Mouse (Mus musculus) adrenal gland, adult 2 months (tissue): Measurements from ENCODE around the gene Pdcd1. TPM values are rescaled to one million over a fixed set of nuclear protein-coding genes. Genes with fewer than 3 reads are reported as not detected.
"Not testable (repeated sequence)": the region's sequence is repeated elsewhere in the genome, so short reads cannot be mapped to it uniquely, and the experiment has no call there.

Source experiments
- DNase-seq: peaks from one replicate; pipeline ENCODE4 v3.0.0; 2021
- polyA plus RNA-seq: library from polyadenylated mRNA; depleted of rRNA; stranded (reverse); fragments of >200 nt; gene quantifications from 2 replicates; pipeline ENCODE4 v1.2.3, GENCODE M21; 2012; rRNA removed
- total RNA-seq, 2 experiments: library from RNA; stranded (reverse); gene quantifications; 2 replicates each; pipeline ENCODE4 v1.2.3; 2021

Pdcd1 gene
- total and polyA plus RNA-seq, 3 experiments = 0.11 to 0.14 TPM; not detected in 1

DNA sequence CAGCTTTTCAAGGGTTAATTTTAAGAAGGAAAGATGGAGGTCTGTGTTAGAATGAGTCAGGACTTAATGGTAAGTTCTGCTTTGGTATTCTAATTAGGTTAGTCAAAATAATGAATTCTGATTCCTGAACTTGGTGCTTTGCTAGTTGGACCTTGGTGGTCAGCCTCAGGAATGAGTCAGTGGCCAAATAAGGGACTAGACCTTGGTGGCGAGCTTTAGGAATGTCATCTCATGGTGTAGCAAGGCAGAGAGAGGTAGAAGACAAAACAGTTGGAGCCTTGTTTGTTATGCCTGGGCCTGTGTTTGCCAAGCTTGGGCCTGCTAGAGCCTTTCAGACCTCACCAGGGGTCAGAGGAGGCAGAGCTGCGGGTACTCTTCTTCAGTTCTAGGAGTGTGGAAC is 23.6 kb downstream of the Pdcd1 start:
- DNase-seq = peak; percentile 72

- DNase-seq = no peak
Measured at GRCm38 (mm10) chr1:94027506-94028108, 24.7 kb downstream of the Pdcd1 start.

DNA sequence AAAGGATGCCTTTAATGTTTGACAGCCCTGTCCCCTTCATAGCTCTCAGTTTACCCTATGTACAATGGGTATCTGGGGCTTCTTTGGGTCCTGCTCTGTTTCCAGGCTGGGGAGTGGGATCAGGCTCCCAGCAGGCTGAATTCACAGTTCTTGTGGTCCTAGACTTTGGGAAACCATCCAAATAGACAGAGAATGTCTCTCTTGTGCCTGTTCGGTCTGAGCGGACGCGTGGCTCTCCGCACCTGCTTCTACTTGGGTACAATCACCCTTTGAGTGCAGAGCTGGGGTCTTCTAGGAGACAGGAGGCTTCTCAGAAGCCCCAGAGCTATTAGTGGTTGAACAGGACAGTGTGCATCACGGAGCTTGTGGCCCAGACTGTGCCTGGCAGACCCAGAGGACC is 32.2 kb downstream of the Pdcd1 start, which contains the start of gene Neu4:
TSS of gene Neu4 (plus strand) at position 301 of the 400 bp plus-strand sequence.
- no peak for DNase-seq

DNA sequence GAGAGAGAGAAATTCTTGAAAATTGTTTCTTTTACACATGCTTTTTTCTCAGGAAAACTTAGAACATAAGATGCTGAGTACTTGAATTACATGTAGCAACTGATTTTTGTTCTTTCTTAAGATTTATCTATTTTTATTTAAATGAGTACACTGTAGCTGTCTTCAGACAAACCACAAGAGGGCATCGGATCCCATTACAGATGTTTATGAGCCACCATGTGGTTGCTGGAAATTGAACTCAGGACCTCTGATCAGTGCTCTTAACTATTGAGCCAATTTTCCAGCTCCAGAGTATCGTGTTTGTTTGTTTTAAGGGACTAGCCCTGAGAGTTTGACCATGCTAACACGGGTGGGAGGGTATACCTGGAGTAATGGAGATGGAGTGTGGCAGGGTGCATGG is 40.7 kb downstream of the Pdcd1 start:
- no peak for DNase-seq

DNA sequence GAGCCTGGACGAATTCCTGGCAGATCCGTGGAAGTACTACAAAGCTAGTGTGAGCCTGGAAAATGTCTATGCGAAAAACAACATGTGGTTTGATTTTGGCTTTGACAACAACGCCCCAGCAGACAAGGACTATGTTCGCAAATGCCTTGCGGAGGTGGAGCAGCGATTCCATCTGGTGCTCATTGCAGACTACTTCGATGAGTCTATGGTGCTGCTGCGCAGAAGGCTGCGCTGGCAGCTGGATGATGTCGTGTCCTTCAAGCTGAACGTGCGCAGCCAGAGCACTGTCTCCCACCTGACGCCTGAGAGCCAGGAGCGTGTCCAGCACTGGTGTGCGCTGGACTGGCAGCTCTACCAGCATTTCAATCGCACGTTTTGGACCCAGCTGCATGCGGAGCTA is 43.5 kb downstream of the Pdcd1 start:
- not testable (repeated sequence) for DNase-seq

DNA sequence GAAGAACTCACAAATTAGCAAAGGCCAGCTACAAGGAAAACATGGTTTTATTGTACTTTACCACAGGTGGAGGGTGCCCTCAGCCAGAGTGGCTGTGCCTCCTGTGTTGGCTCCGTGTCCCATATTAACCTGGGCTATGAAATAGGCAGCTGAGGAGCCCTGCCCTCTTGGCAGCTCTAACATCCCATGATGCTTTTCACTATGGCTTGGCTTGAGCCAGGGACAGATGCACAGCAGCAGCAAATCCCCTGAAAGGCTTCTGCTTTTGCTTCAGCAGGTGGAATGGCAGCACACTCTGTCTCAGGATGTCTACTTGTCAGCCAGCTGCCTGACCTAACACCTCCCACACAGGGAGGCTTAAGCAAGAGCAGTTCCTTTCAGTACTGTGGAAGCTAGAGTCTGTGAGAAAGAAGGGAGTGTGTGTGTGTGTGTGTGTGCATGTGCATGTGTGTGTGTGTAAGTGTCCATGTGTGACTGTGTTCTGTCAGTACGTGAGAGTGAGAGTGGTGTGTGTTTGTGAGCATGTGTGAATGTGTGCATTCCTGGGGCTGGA is 46.3 kb downstream of the Pdcd1 start:
- DNase-seq = not testable (repeated sequence)

GRCm38 (mm10) chr1:94001023-94001422 is 51.3 kb downstream of the Pdcd1 start:
- DNase-seq = no peak

DNA sequence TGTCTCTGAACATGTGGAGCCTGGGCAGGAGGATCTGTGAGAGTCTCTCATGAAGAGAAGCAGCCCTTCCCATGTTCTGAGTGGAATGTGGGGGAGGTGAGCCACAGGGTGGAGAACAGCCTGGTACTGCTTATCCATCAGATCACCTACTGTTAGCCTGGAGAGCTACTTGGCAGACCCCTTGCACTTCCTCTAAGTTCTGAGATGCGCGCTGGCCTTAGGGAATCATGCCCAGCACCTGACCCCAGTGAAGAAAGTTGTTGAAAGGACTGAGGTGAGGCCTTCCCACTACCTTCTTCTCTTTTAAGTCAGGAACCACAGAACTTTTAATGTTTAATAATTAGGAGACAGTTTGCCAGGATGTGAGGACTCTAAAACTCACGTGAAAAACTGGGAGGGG is 60.9 kb downstream of the Pdcd1 start:
- DNase-seq = not testable (repeated sequence)

- not testable (repeated sequence) for DNase-seq
Measured at GRCm38 (mm10) chr1:93991068-93991467, 61.3 kb downstream of the Pdcd1 start.

DNA sequence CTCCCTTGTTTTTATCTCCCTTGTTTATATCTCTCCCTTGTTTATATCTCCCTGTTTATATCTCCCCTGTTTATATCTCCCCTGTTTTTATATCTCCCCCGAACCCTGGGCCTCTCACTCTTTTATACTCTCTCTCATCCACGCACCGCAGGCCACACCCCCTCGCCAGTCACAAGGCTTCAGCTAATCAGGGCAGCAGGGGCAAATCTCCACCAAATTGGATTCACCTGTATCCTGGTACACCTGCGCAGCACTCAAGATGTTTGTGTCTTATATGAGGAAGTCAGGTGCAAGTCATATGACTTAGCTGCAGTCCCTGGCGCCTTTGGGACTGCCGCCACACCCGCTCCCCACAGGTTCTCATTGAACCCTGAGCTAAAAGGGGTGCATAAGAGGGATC is 62.1 kb downstream of the Pdcd1 start, which contains the start of gene Gal3st2c:
TSS of gene Gal3st2c (plus strand) at position 301 of the 400 bp plus-strand sequence.
- not testable (repeated sequence) for DNase-seq

- peak; percentile 66 for DNase-seq
Measured at GRCm38 (mm10) chr1:93988786-93989185, 63.6 kb downstream of the Pdcd1 start.

Other genes with a start within 250 kb of the Pdcd1 start
- 10 to 100 TPM; 14.8 to 19.1 TPM for gene Ing5, start 248.6 kb downstream of the Pdcd1 start, total RNA-seq
- gene Ing5, start 248.6 kb downstream of the Pdcd1 start, polyA plus RNA-seq = 4.3 and 4.6 TPM in 2 replicates
- 10 to 100 TPM; 45.2 to 57.5 TPM for gene D2hgdh, start 227.6 kb downstream of the Pdcd1 start, total RNA-seq
- gene D2hgdh, start 227.6 kb downstream of the Pdcd1 start, polyA plus RNA-seq = 28.8 and 29.6 TPM in 2 replicates
- gene Gal3st2, start 191.2 kb downstream of the Pdcd1 start, total RNA-seq = not detected
- 0.12 and 0.15 TPM in 2 replicates for gene Gal3st2, start 191.2 kb downstream of the Pdcd1 start, polyA plus RNA-seq
- gene Gal3st2b, start 134.2 kb downstream of the Pdcd1 start, total RNA-seq = under 1 TPM in 1 of 2 experiments, not detected in 1; 0.14 TPM
- gene Gal3st2b, start 134.2 kb downstream of the Pdcd1 start, polyA plus RNA-seq = 0.12 TPM in 1 of 2 replicates, not detected in the other
- under 1 TPM; 0.09 to 0.17 TPM for gene Gal3st2c, start 62.0 kb downstream of the Pdcd1 start, total RNA-seq
- 0.01 TPM in 1 of 2 replicates, not detected in the other for gene Gal3st2c, start 62.0 kb downstream of the Pdcd1 start, polyA plus RNA-seq
- not detected for gene Neu4, start 32.1 kb downstream of the Pdcd1 start, total RNA-seq
- not detected in 2 replicates for gene Neu4, start 32.1 kb downstream of the Pdcd1 start, polyA plus RNA-seq